Mouse (Mus musculus) retina, adult 2 months (tissue): ENCODE results near the gene Tnf.

Source experiments
- DNase-seq: peaks from one replicate; pipeline ENCODE4 v3.0.0-alpha.2; 2012; ENCODE audit warnings: low read depth, low spot score

Tnf gene

DNA sequence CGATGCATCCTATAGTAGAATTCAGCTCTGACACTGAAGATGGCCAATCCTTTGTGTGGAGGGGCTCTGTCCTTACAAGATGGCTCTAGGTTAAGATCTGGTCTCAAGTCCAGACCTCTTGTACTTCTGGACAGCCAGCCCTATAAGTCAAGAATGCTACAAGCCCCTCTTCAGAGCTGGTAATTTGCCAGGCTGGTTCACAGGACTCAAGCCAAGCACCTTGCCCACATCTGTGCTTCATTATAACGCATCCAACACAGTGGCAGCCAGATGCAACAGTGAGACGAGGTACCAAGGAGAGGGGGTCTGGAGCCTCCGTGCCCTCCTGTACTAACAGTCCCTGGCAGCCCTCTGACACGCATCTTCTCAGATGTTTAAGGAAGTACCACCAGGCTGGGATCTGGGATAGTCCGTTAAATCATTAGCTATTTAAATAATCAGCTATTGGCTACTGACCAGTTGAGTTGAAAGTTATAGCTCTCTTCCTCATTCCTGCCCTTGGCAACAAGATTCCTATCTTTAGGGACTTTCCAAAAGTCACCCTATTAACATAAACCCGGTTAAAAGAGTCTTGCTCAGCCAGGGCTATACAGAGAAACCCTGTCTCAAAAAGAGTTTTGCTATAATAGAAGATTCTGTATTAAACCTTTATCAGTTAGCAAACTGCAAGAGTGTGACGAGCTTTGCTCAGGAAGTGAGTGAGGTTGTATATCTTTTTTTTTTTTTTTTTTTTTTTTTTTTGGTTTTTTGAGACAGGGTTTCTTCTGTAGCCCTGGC lies 27.4 kb downstream of the Tnf start:
- no peak for DNase-seq

- no peak for DNase-seq
These were observed 28.5 kb downstream of the Tnf start for GRCm38 (mm10) chr17:35173329-35173728.

- DNase-seq = no peak
These were observed 29.2 kb downstream of the Tnf start for GRCm38 (mm10) chr17:35172445-35173234.

DNA sequence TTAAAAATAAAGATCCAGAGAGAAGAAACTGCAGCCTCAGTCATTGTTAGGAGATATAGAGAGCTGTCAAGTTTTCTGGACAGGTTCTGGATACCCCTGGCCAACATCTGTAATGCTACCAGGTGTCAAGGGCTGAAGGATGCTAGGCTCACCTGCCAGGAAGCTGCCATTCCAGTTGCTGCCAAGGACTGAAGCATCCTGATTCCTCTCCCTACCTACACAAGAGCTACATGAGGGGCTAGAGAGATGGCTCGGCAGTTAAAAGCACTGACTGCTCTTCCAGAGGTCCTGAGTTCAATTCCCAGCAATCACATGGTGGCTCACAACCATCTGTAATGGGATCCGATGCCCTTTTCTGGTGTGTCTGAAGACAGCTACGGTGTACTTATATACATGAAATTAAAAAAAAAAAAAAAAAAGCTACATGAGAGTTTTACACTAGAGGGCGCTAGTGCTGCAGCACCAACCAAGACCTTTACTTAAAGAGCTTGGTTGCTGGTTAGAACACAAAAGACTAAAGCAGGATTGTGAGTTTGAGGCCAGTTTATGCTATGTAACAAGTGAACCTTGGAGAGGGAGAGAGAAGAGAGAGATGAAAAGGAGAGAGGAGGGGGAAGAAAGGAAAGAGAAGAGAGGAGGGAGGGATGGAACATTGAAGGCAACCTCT lies 33.1 kb downstream of the Tnf start:
- peak; percentile 37 for DNase-seq

DNA sequence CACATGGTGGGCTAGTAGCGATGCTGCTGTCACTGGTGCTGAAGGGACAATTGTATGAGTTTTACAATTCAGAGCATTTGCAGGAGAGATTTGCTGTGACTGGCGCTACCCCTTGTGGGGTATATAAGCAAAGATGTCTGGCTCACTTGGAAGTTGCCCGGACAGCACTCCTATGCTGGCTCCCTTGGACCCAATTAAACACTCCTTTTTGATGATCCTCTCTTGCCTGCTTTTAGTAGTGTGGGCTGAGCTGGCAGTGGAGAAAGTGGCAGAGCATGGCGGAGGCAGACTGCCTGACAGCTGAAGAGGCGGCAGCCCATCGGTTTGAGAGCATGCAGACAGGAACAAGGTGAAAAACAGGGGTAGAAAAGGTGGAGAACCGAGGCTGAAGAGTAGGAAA lies 34.0 kb downstream of the Tnf start:
- no peak for DNase-seq

DNA sequence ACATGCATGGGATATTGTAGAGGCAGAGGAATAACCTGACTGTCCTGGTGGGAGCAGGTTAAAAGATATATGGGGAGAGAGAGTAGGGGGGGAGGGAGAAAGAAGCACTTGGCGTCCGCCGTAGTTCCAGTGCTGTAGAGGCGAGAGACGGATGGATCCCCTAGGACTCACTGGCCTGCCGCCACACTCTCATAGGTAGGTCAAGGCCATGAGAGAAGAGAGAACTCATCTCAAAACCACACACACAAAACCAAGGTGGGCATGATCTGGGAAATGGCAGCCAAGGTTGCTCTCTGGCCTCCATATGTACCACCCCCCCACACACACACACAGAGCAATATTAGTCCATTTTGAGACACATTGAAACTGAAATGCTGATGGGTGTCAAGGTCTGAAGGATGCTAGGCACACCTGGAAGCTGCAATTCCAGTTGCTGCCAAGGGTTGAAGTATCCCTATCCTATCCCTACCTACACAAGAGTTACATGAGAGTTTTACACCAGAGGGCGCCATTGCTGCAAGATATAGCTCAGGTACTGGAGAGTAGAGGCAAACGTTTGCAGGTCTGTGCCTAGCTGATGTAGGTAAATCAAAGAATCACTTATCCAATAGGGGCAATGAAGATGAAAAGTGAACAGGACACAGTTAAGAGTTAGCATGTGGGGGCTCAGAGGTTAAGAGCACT lies 35.3 kb downstream of the Tnf start:
- peak; percentile 55 for DNase-seq

- DNase-seq = no peak
These were observed 36.2 kb downstream of the Tnf start for GRCm38 (mm10) chr17:35165451-35166155.

GRCm38 (mm10) chr17:35164568-35165450 lies 37.0 kb downstream of the Tnf start, which contains the start of gene Prrc2a:
Gene Prrc2a, minus strand, starts transcription at chr17:35164897.
- DNase-seq = peak; percentile 98

DNA sequence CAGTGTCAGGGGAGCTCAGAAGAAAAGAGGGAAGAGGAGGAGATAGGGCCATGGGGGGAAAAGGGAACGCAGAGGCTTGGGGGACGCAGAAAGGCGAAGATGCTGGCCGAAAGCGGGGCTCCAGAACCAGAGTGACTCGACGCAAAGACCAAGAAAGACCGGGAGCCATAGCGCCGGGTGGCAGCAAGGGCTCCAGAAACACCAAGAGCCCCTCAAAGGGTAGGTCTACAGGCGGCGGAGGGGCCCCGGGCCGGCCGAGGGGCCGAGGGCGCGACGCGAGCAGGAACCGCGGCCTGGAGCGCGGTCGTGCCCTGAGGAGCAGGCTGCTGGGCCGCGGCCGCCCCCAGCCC lies 37.6 kb downstream of the Tnf start:
- DNase-seq = no peak

GRCm38 (mm10) chr17:35163326-35164081 lies 38.3 kb downstream of the Tnf start:
- DNase-seq = no peak

DNA sequence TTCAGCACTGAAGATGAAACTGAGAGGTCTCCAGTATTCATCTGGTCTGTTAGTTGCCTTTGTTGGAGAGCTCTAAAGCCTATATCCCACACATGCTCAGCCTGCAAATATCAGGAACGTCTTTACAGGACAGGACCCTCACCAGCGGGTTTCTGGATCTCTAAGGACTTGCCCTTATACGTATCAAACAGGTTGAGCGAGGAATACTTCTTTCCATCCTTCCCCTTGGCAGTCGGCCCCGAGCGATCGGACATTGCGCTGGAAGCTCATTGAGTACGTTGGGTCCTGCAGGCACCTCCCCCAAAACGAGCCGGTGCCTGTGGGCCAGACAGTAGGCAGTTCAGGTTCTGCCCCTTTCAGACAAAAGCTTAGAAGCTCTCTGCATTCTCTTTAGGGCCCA lies 39.1 kb downstream of the Tnf start:
- no peak for DNase-seq

DNA sequence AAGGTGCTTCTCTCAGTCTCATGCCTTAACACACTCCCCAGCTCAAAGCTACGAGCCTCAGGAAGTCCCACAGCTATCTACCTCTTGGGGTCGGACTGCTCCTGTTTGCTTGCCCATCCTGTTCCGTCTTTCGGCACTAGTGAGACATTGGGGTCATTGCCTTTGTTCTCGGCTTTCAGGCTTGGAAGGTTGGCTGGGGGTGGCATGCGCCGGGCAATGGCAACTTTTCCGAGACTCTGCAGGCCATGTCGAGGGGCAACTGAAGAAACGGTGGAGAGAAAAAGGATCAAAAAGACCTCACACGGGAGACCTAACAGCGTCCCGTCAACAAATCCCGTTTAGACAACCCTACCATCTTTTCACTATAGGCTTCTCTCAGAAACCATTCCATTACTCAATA lies 39.7 kb downstream of the Tnf start:
- no peak for DNase-seq

- DNase-seq = no peak
These were observed 40.4 kb downstream of the Tnf start for GRCm38 (mm10) chr17:35161421-35161820.

DNA sequence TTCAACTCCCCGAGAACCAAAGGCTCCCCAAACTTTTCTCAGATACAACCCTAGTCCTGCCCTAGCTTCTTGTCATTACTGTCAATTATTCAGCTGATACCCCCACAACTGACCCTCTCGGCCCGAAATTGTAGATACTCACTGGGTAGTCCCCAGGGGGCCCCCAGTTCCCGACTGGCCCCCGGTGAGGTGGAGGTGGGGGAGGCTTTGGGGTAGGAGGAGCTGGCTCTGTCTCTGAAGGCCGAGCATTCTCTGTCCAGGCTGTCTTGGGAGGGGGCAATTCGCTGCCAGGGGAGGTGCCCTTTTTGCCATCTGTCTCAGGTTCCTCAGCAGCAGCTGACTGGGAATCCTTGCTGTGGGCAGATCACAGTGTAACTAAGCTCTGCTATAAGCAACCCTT lies 42.2 kb downstream of the Tnf start:
- no peak for DNase-seq

GRCm38 (mm10) chr17:35158850-35159593 lies 42.8 kb downstream of the Tnf start:
- no peak for DNase-seq

GRCm38 (mm10) chr17:35157661-35158175 lies 44.1 kb downstream of the Tnf start:
- no peak for DNase-seq

- DNase-seq = no peak
These were observed 44.6 kb downstream of the Tnf start for GRCm38 (mm10) chr17:35157254-35157653.

- DNase-seq = no peak
These were observed 45.2 kb downstream of the Tnf start for GRCm38 (mm10) chr17:35156461-35157200.
